Mouse (Mus musculus): ENCODE results near the gene Samd1. TPM values are rescaled to one million over a fixed set of nuclear protein-coding genes. Genes with fewer than 3 reads are reported as not detected.
A peak's percentile ranks its signal among the peaks of the same experiment; 100 is the strongest.

The Samd1 gene
- total RNA-seq (2022) = 10 to 100 TPM; 26.4 to 28.5 (median 27.2) TPM

DNA sequence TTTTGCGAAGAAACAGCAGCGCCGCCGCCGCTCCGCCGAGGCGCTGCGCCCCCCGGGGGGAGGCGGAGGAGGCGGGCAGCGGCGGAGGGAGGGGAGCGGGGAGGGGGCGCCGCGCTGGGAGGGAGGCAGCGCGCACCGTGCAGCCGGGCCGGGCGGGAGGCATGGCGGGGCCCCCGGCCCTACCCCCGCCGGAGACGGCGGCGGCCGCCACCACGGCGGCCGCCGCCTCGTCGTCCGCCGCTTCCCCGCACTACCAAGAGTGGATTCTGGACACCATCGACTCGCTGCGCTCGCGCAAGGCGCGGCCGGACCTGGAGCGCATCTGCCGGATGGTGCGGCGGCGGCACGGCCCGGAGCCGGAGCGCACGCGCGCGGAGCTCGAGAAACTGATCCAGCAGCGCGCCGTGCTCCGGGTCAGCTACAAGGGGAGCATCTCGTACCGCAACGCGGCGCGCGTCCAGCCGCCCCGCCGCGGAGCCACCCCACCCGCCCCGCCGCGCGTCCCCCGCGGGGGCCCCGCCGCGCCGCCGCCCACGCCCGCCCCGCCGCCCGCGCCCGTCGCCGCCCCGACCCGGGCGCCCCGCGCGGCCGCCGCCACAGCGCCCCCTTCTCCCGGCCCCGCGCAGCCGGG is at the start of gene Samd1:
TSS of gene Samd1 (plus strand) at position 162 of the 631 bp plus-strand sequence.
- no peak for DNase-seq (ENCODE audit: low spot score)

DNA sequence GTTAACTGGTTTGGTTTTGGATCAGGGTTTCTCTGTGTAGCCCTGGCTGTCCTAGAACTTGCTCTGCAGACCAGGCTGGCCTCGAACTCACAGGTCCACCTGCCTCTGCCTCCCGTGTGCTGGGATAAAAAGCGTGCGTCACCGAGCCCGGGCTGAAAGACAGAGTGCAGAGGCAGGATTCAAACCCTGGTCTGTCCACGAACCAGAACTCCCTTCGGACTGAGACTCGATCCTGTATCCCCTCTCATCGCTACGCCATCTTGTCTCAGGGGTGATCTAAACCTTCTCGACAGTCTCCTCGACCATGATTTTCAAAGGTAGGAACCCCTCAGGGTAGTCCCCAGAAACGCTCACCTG is 42.7 kb upstream of the Samd1 start:
- no peak for DNase-seq (ENCODE audit: low spot score)

DNA sequence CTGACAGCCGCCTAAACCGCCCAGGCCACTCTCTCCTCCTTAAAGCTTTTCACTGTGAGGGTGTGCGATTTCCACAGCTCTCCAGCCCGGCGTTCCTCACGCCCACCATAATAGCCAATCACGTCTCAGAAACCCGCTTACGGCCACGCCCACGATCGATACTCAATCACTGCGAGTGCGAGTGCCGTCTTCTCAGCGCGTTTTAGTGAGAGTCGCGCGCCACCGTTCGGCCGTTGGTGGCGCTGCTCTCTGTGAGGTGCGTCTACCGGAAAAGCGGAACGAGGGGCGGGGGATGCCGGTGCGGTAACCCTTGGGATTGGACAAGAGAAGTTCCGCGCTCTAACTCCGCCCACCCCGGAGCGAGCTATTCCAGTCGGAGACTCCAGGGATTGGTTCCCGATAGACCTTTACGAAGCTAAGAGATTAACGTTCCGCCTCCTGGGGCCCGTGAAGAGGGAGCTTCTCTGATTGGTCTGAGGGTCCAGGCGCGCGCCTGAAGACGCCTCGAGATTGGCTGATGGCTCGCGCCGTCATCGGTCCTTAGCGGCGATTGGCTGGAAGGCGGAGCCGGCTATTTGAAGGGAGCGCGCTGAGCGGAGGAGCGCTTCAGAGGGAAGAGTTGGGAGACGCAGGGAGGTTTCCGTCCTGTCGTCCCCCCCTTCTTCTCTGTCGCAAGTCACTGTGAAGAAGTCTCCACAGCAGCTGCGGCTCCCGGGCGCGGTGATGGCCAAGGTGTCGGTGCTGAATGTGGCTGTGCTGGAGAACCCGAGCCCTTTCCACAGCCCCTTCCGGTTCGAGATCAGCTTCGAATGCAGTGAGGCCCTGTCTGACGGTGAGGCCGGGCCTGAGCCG is 42.1 kb upstream of the Samd1 start, which contains the start of the genes Gm10644 and Asf1b:
TSS of gene Gm10644 (minus strand) at position 100 of the 852 bp plus-strand sequence.
TSS of gene Asf1b (plus strand) at position 402 of the 852 bp plus-strand sequence.
- DNase-seq (ENCODE audit: low spot score) = peak; percentile 98

DNA sequence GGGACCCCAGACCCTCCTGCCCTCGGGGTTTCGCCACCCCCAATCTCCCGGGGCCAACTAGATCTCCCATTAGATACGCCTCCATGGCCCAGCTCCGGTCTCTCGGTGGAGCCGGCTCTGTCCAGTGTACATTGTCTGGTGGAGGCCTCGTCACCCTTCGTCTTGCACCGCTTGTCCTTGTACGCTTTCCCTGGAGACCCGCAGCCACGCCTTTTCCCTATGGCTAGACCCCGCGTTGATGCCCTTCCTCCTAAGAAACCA is 41.6 kb upstream of the Samd1 start:
- no peak for DNase-seq (ENCODE audit: low spot score)

DNA sequence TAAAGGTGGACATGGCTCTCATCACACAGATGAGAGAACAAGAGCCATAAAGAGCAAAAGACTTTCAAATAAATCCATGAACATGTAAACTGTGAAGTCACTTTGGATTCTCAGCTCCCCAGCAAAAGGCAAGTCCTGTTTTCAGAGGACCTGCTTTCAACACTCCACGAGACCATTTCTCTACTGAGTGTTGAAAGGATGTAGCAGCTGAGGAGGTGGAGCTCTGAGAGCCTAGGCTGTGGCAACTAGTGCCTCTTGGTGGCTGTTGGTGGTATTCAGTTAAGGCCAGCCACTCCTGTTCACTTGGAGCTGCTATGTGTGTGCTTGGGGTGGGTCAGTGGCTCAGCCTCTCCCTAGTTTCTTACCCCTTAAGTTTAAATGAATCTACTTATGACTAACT is 40.7 kb upstream of the Samd1 start:
- no peak for DNase-seq (ENCODE audit: low spot score)

DNA sequence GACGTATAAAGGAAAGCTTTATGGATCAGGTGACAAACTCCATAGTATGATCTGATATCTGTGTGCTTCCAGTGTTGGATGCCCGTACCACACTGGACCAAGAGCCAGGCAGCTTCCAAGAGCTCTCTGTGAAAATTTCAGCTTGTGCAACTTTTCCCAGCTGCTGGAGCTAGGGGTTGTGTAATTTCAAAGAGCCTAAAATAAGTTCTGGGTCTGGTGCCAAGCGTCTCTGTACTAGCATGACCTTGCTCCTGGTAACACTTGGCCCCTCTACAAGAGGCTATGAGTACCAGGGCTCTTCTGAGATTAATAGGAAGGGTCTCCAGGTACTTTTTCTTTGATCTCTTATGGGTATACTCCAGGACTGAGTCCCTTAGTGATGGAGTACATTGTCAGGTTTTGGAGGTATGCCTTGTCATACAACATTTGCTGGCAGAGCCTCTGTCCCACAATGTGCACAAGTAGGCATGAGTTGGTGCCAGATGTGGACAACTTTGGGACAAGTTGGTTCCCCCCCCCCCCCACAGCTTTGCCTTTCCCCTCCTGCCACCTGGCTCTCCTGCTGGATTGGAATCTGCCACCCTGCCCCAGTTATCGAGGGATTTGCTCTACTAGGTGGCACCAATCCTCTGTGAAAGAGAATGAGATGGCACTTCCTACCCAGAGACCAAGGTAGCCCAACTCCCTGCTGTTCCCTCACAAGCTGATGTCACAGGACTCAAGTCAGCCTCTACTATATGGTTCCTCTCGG is 33.3 kb upstream of the Samd1 start:
- DNase-seq (ENCODE audit: low spot score) = peak; percentile 65

DNA sequence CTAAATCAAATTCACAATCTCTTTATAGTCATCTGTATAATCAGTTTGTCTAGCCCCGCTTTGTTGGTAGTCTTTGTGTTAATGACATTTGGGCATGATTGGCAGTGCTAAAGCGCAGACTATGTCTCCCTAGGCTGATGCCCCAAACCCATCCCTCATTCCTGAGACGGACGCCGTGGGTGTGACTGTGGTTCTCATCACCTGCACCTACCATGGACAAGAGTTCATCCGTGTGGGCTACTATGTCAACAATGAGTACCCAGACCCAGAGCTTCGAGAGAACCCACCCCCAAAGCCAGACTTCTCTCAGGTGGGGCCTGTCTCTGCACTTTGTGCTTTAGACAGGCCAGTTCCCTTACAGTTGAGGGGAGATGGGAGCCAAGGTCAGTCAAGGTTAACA is 29.8 kb upstream of the Samd1 start:
- no peak for DNase-seq (ENCODE audit: low spot score)

DNA sequence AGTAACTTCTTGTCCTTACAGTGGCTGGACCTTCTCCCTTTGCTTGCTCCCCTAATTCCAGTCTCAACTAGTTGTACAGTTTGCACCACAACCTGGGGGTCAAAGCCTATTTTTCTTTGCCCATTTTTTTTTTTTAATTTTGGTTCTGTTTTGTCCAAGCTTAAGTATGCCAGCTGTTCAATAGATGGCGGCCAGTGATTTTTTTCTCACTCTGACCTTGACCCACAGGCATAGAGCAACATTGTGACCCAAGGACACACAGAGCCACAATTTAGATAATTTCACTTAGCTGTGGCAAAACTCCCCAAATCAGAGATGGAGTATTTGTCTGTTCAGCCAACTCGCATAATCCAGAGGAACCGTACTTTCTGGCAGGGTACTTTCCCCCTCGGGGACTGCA is 26.4 kb upstream of the Samd1 start:
- DNase-seq (ENCODE audit: low spot score) = no peak

DNA sequence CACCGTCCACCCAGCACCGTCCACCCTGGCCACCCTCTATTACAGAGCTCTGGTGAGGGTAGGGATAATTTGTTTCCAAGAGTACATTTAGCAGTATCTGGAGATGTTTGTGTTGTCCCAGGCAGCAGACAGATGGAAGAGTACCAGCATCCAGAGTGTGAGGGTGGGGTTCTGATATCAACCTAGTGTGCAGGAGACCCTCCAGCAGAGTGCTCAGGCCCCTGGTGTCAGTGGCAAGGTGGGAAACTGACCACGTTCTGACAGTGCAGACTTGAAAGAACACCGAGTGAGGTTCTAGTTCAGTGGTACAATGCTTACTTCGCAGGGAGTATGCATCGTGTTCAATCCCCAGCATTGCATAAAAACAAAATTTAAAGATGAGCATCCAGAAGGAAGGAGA is 25.8 kb upstream of the Samd1 start:
- DNase-seq (ENCODE audit: low spot score) = no peak

DNA sequence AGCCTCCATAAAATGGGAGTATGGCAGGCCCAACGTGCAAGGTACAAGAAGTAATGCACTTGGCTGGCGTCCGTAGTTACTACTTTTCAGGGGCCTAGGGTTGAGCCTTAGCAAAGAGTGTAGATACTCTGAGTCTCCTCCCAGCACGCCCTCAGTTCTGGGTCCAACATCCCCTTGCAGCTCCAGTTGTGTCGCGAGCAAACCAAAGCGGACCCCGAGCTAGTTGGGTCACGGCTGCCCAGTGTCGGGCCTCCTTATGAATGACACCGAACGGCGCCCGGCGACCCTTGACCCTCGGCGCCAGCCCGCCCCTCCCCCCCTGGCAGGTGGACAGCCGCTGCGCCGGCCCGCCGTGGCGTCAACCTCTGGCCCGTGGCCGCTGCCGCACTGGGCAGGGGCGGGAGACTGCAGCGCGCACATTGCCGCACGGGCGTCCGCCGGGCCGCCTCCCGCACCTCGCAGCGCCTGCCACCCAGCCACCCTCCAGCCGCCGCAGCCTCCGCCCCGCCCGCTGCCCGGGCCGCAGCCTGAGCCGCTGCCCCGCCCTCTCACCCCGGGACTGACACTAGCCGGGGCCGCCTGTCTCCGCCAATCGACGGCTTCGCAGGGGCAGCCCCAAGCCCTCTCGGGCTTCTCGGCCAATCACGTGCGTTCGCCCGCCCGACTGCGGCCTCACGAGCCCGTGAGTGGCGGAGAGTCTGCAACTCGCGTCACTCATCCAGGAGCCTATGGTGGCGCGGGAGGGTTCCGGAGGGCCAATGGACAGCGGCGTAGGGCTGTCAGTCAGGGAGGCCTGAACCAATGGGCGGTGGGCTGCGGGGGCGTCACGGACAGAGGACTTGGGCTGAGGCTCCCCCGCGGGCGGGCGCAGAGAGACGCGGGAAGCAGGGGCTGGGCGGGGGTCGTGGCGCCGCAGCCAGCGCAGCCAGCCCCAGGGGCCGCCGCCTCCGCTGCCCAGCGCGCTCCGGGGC is 25.0 kb upstream of the Samd1 start, which contains the start of gene Prkaca:
TSS of gene Prkaca (plus strand) at position 844 of the 971 bp plus-strand sequence.
- DNase-seq (ENCODE audit: low spot score) = peak; percentile 99

DNA sequence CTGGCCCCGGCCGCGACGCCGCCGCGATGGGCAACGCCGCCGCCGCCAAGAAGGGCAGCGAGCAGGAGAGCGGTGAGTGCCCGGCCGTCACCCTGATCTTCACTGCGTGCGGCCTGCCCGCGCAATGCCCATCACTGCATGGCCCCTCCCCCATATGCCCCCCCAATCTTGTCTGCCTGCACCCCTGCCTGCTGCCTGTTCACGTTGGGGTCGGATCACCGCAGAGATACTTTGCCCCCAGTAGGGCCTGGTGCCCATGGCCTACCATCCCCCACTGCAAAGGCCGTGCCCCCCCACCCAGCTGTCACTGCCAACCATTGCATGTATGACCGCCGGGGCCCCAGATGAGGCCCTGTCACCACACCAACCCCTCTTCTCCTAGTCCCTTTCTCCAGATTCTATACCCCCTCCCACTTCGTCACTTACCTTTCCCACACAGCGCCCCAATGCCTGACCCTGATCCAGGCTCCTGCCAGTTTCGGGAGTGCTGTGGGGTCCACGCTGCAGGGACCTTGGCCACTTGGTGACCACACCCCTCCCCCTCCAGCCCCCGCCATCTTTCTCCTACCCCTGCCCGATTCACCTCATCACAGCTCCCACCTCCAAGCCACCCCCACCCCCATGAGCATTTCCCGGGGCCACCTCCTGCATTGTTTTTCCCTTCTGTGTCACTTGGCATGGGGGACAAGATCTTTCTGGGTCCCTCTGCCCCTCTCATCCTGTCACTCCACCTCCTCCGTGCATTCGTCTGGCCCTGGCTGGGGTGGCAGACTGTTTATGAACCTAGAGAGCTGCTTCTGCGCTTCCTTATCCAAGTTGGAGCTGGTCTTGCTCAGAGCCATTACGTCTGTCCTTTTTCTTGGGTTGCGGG is 24.1 kb upstream of the Samd1 start:
- DNase-seq (ENCODE audit: low spot score) = no peak

DNA sequence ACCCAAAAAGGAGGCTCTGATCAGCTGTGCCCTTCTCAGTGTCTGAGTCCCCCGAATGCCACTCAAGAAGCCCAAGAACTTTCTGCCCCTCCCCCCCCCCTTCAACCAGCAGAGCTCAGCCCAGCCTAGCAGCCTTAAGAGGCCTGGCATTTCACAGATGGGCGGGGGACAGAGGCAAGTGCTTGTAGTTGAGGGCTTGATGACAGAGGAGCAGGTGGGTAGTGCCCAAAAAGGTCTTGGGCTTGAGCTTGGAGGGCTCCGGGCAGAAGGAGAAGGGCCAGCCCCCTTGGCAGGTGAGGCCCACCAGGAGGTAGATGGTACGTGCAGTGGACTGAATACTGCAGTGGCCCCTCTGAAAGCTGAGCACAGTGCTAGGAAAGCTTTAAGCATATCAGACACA is 23.0 kb upstream of the Samd1 start:
- no peak for DNase-seq (ENCODE audit: low spot score)

DNA sequence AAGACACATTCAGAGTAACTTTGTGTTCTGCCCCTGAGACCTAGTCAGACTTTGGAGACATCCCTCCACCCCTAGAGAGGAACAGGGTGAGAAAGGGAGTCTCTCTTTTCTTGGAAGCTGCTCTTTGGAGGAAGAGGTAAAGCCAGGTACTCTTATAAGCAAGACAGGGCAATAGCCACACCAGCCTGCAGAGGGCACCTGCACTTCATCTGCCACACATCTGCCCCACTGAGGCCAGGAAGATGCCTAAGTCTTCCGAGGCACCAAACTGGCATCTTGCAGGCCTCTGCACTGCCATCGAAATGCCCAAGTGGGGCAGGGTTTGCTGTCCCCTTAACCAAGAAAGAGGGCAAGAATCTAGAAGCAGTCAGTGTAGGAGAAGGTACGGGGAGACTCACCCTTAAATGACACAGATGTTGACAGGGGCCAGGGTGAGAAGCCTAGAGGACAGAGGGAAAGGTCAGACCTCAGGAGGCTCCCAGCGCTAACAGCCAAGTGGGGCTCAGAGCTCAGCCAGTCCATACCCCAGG is 21.3 kb upstream of the Samd1 start:
- DNase-seq (ENCODE audit: low spot score) = no peak

DNA sequence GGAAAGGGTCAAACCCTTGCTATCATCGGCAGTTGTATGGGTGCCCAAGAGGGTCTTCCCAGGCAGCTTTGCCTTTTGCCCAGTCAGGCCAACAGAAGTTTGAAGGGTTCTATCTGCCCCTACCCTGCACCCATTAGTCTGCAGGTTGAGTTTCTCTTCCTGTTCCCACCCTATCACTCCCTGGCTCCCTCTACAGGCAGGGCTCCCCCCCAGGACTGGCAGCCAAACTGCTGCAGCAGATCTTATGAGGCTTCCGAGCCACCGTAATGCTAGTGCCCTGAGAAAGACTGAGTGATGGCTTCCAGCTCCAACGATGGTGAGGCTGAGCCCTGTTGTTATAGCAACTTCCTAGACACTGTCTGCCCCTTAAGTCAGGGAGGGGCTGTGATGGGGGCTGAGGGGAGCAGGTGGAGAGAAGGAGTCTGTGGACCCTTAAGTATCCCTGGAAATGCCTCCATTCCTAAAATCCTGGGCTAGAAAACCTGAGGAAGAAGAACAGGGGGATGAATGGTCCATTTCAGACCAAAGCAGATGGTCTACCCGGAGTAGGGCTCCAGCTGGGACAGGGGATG is 20.6 kb upstream of the Samd1 start:
- DNase-seq (ENCODE audit: low spot score) = no peak

DNA sequence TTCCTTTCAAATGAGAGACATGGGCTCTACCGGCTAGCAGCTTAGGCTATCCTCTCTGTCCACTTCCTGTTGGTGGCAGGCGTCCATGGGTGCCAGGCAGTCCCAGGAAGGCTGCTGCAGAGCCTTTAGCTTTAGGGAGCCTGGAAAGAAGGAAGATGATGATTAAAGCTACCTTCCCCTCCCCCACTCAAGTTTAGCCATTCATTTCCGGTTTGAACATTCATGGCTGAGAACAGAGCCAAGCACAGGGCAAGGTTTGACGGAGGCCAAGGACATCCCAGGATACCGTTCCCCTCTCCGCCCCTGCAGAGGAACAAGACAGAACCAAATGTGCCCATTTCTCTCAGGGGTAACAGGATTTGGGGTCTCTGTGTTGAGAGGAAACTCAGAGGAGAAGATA is 19.8 kb upstream of the Samd1 start:
- no peak for DNase-seq (ENCODE audit: low spot score)

DNA sequence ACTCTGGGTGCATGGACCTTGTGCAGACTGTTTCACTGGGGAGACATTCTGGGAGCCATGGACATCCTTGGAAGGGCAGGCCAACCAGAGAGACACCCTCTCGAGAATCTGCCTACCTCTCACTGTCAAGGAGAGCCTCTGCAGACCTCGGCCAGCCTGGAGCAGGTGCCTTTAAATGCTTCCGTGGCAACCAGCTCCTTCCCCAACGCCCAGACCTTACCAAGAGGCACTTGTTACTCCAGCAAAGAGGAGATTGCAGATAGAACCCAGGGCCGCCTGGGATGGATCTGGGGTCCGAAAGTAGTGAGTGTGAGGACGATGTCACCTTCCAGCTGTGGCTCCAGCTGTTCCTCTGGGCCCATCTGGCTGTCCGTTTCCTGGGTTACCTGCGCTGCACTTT is 19.3 kb upstream of the Samd1 start:
- no peak for DNase-seq (ENCODE audit: low spot score)

DNA sequence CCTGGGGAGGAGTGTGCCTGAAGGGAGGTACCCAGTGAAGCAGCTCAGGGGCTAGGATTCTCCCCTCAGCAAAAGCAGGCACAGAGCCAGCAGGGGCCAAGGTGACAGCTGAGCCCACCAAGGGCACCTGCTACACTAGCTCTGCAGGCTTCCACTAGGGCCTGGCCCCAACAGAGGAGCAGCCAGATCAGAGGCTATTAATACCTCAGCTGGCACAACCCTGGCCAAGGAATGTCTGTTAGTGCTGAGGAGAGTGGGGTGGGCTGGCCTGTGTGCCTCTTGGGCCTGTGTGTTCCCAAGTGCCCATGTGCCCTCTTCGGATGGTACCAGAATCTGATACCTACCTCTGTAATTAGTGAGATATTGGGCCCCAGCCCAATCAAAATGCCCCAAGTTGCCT is 17.2 kb upstream of the Samd1 start:
- peak; percentile 58 for DNase-seq (ENCODE audit: low spot score)

DNA sequence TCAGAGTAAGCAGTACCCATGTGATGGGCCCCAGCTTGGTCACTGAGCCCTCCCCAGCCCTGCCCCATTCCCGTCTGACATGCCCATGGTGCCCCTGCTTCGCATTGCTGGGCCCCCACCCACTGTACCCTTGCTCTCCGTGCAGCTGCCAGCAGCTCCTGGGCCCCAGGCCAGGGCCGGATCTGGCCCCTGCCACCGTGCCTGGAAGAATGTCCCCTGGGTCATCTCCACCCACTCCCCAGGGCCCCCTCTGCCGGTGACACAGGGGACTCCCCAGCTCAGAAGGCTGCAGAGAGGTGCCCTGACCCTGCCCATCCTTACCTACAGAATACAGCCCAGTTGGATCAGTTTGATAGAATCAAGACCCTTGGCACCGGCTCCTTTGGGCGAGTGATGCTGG is 16.6 kb upstream of the Samd1 start:
- DNase-seq (ENCODE audit: low spot score) = no peak

DNA sequence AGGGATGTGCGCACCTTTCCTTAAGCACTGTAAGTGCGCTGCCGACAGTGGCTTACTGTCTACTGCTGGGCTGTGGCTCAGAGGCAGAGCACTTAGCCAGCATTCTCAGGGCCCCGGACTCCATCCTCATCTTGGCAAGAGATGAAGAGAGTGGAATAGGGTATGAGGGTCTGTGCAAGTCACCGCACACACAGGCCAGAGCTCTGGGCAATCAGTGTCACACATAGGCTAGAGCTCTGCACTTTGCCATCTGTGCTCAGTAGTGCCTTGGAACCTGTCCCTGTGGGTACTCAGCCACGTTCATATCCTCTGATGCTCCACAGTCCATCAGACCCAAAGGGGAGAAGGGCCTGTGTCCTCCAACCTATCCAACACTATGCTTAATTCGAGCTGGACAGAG is 15.9 kb upstream of the Samd1 start:
- no peak for DNase-seq (ENCODE audit: low spot score)

DNA sequence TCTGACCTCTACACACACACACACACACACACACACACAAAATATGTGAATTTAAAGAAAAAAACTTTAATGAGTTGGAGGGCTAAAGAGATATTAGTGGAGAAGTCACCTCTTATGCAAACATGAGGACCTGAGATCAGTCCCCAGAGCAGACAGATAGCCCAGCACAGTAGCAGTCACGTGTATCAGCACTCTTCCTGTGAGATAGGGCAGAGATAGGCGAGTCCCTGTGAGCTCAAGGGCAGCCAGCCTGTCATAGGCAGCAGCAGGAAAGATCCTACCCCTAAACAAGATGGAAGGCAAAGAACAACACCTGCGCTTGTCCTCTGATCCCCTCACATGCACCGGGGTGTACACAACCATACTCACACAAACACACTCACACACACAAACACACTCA is 15.0 kb upstream of the Samd1 start:
- no peak for DNase-seq (ENCODE audit: low spot score)

All from heart, adult 8-10 months (tissue).